Mouse (Mus musculus): ENCODE measurements at regions not wholly inside any gene's neighbourhood (a gene's known extent, or its start where the extent isn't known, plus 50 kb on each side); places are given as distances from the start of the nearest gene placed in this dataset.

- DNase-seq (ENCODE audit: low read depth, low spot score) = no peak
- WGBS = 15% methylated on average over 6 of the region's 6 CpGs
Measured at GRCm38 (mm10) chr2:9754153-9754552, 126.9 kb upstream of the 4930412O13Rik start.

GRCm38 (mm10) chr2:9757770-9758420 is 123.2 kb upstream of the 4930412O13Rik start:
- WGBS = 57% methylated on average over 5 of the region's 5 CpGs
- DNase-seq (ENCODE audit: low read depth, low spot score) = no peak

GRCm38 (mm10) chr2:9758983-9759382 is 122.1 kb upstream of the 4930412O13Rik start:
- DNase-seq (ENCODE audit: low read depth, low spot score) = no peak
- 87% methylated on average over 7 of the region's 7 CpGs for WGBS

- no peak for DNase-seq (ENCODE audit: low read depth, low spot score)
- WGBS = 79% methylated on average over 7 of the region's 7 CpGs
Measured at GRCm38 (mm10) chr2:9759389-9760104, 121.5 kb upstream of the 4930412O13Rik start.

GRCm38 (mm10) chr2:9780159-9780558 is 100.9 kb upstream of the 4930412O13Rik start:
- DNase-seq (ENCODE audit: low read depth, low spot score) = no peak
- 61% methylated on average over 2 of the region's 2 CpGs for WGBS

GRCm38 (mm10) chr2:9782698-9783097 is 98.4 kb upstream of the 4930412O13Rik start:
- no peak for DNase-seq (ENCODE audit: low read depth, low spot score)
- 64% methylated on average over 3 of the region's 3 CpGs for WGBS

GRCm38 (mm10) chr2:9791970-9792369 is 89.1 kb upstream of the 4930412O13Rik start:
- DNase-seq (ENCODE audit: low read depth, low spot score) = no peak
- WGBS = 95% methylated on average over 1 of the region's 1 CpGs

- WGBS = 80% methylated on average over 1 of the region's 1 CpGs
- DNase-seq (ENCODE audit: low read depth, low spot score) = no peak
Measured at GRCm38 (mm10) chr2:9792381-9792780, 88.7 kb upstream of the 4930412O13Rik start.

- DNase-seq (ENCODE audit: low read depth, low spot score) = no peak
Measured at GRCm38 (mm10) chr2:9795401-9795800, 85.7 kb upstream of the 4930412O13Rik start.

GRCm38 (mm10) chr2:9801484-9801883 is 79.6 kb upstream of the 4930412O13Rik start:
- WGBS = 73% methylated on average over 8 of the region's 8 CpGs
- DNase-seq (ENCODE audit: low read depth, low spot score) = no peak

More at GRCm38 (mm10) chr2:9795401-9795800, 85.7 kb upstream of the 4930412O13Rik start:
- WGBS = 67% methylated on average over 4 of the region's 4 CpGs

GRCm38 (mm10) chr2:9804306-9804705 is 76.7 kb upstream of the 4930412O13Rik start:
- 11% methylated on average over 3 of the region's 3 CpGs for WGBS
- peak; percentile 56 for DNase-seq (ENCODE audit: low read depth, low spot score)

GRCm38 (mm10) chr2:9805590-9805989 is 75.5 kb upstream of the 4930412O13Rik start:
- WGBS = 83% methylated on average over 6 of the region's 6 CpGs
- DNase-seq (ENCODE audit: low read depth, low spot score) = no peak
